Mouse (Mus musculus): Measurements from ENCODE around the gene Akip1. TPM values are rescaled to one million over a fixed set of nuclear protein-coding genes. Genes with fewer than 3 reads are reported as not detected.

The Akip1 gene
- polyA plus RNA-seq, 1 experiment: 21.5 TPM

- H3K9me3 ChIP-seq (replicated peaks; ENCODE audit: control insufficient read depth, insufficient read depth, low read length, poor library complexity, severe bottlenecking): no peaks in the 10 kb centered on the region
- no peak overlapping the region for H3K4me3 ChIP-seq (ENCODE audit: low read depth, low read length)
- no peak for TF ChIP-seq CTCF (IDR thresholded peaks at IDR 0.05; ENCODE audit: low read depth, low read length)
- no peak for TF ChIP-seq POLR2A (IDR thresholded peaks at IDR 0.05; ENCODE audit: insufficient read depth, low read length)
- TF ChIP-seq EP300 (IDR thresholded peaks at IDR 0.05; ENCODE audit: insufficient read depth, low read depth, low read length): no peak
Measured at GRCm38 (mm10) chr7:109702721-109703120, 769 bp upstream of the Akip1 start.

GRCm38 (mm10) chr7:109704016-109704377 is 507 bp downstream of the Akip1 start:
- TF ChIP-seq POLR2A (IDR thresholded peaks at IDR 0.05; ENCODE audit: insufficient read depth, low read length): no peak
- TF ChIP-seq EP300 (IDR thresholded peaks at IDR 0.05; ENCODE audit: insufficient read depth, low read depth, low read length): no peak
- no peak for TF ChIP-seq CTCF (IDR thresholded peaks at IDR 0.05; ENCODE audit: low read depth, low read length)
- Histone ChIP-seq H3K9me3 (replicated peaks; ENCODE audit: control insufficient read depth, insufficient read depth, low read length, poor library complexity, severe bottlenecking) (no peaks in the 10 kb centered on the region), H3K4me3 (ENCODE audit: low read depth, low read length) (peak overlapping the region; percentile 71), H3K36me3 (ENCODE audit: control insufficient read depth, insufficient read depth, low read length, poor library complexity, severe bottlenecking) (peaks cover 15% of the 10 kb centered on the region), H3K4me1 (ENCODE audit: control insufficient read depth, insufficient read depth, low read length) (no peaks in the 10 kb centered on the region), H3K9ac (ENCODE audit: low read depth, poor library complexity, severe bottlenecking) (peak overlapping the region; percentile 82), H3K27ac (ENCODE audit: insufficient read depth, low read length) (no peak overlapping the region; the same call in 1 of the 2 replicates), H3K27me3 (ENCODE audit: control insufficient read depth, insufficient read depth, low read length, poor library complexity, severe bottlenecking) (no peaks in the 10 kb centered on the region)

More at GRCm38 (mm10) chr7:109702721-109703120, 769 bp upstream of the Akip1 start:
- Histone ChIP-seq H3K9ac (ENCODE audit: low read depth, poor library complexity, severe bottlenecking) (no peak overlapping the region), H3K36me3 (ENCODE audit: control insufficient read depth, insufficient read depth, low read length, poor library complexity, severe bottlenecking) (peaks cover 4% of the 10 kb centered on the region; the same call in 1 of the 2 replicates), H3K4me1 (ENCODE audit: control insufficient read depth, insufficient read depth, low read length) (no peaks in the 10 kb centered on the region), H3K27me3 (ENCODE audit: control insufficient read depth, insufficient read depth, low read length, poor library complexity, severe bottlenecking) (no peaks in the 10 kb centered on the region), H3K27ac (ENCODE audit: insufficient read depth, low read length) (no peak overlapping the region)

GRCm38 (mm10) chr7:109704461-109704860 is 971 bp downstream of the Akip1 start:
- no peaks in the 10 kb centered on the region for H3K4me1 ChIP-seq (ENCODE audit: control insufficient read depth, insufficient read depth, low read length)
- no peaks in the 10 kb centered on the region for H3K9me3 ChIP-seq (replicated peaks; ENCODE audit: control insufficient read depth, insufficient read depth, low read length, poor library complexity, severe bottlenecking)
- H3K4me3 ChIP-seq (ENCODE audit: low read depth, low read length): peak overlapping the region; percentile 71
- no peak overlapping the region for H3K27ac ChIP-seq (ENCODE audit: insufficient read depth, low read length)
- H3K27me3 ChIP-seq (ENCODE audit: control insufficient read depth, insufficient read depth, low read length, poor library complexity, severe bottlenecking): no peaks in the 10 kb centered on the region
- H3K9ac ChIP-seq (ENCODE audit: low read depth, poor library complexity, severe bottlenecking): peak overlapping the region; percentile 82
- TF ChIP-seq CTCF (IDR thresholded peaks at IDR 0.05; ENCODE audit: low read depth, low read length): no peak
- no peak for TF ChIP-seq POLR2A (IDR thresholded peaks at IDR 0.05; ENCODE audit: insufficient read depth, low read length)
- TF ChIP-seq EP300 (IDR thresholded peaks at IDR 0.05; ENCODE audit: insufficient read depth, low read depth, low read length): no peak
- H3K36me3 ChIP-seq (ENCODE audit: control insufficient read depth, insufficient read depth, low read length, poor library complexity, severe bottlenecking): peaks cover 17% of the 10 kb centered on the region

- H3K4me1 ChIP-seq (ENCODE audit: control insufficient read depth, insufficient read depth, low read length): no peaks in the 10 kb centered on the region
- H3K27me3 ChIP-seq (ENCODE audit: control insufficient read depth, insufficient read depth, low read length, poor library complexity, severe bottlenecking): no peaks in the 10 kb centered on the region
- peaks cover 27% of the 10 kb centered on the region for H3K36me3 ChIP-seq (ENCODE audit: control insufficient read depth, insufficient read depth, low read length, poor library complexity, severe bottlenecking)
- H3K4me3 ChIP-seq (ENCODE audit: low read depth, low read length): no peak overlapping the region
- no peak overlapping the region for H3K9ac ChIP-seq (ENCODE audit: low read depth, poor library complexity, severe bottlenecking)
- no peak overlapping the region for H3K27ac ChIP-seq (ENCODE audit: insufficient read depth, low read length)
- H3K9me3 ChIP-seq (replicated peaks; ENCODE audit: control insufficient read depth, insufficient read depth, low read length, poor library complexity, severe bottlenecking): no peaks in the 10 kb centered on the region
- TF ChIP-seq CTCF (IDR thresholded peaks at IDR 0.05; ENCODE audit: low read depth, low read length) (no peak), EP300 (IDR thresholded peaks at IDR 0.05; ENCODE audit: insufficient read depth, low read depth, low read length) (no peak), POLR2A (IDR thresholded peaks at IDR 0.05; ENCODE audit: insufficient read depth, low read length) (no peak)
Measured at GRCm38 (mm10) chr7:109707023-109707785, 3.7 kb downstream of the Akip1 start.

- H3K9me3 ChIP-seq (replicated peaks; ENCODE audit: control insufficient read depth, insufficient read depth, low read length, poor library complexity, severe bottlenecking): no peaks in the 10 kb centered on the region
- no peak overlapping the region for H3K4me3 ChIP-seq (ENCODE audit: low read depth, low read length)
- H3K27me3 ChIP-seq (ENCODE audit: control insufficient read depth, insufficient read depth, low read length, poor library complexity, severe bottlenecking): no peaks in the 10 kb centered on the region
- no peak overlapping the region for H3K9ac ChIP-seq (ENCODE audit: low read depth, poor library complexity, severe bottlenecking)
- no peaks in the 10 kb centered on the region for H3K4me1 ChIP-seq (ENCODE audit: control insufficient read depth, insufficient read depth, low read length)
- TF ChIP-seq CTCF (IDR thresholded peaks at IDR 0.05; ENCODE audit: low read depth, low read length) (no peak), POLR2A (IDR thresholded peaks at IDR 0.05; ENCODE audit: insufficient read depth, low read length) (no peak), EP300 (IDR thresholded peaks at IDR 0.05; ENCODE audit: insufficient read depth, low read depth, low read length) (no peak)
- peaks cover 27% of the 10 kb centered on the region for H3K36me3 ChIP-seq (ENCODE audit: control insufficient read depth, insufficient read depth, low read length, poor library complexity, severe bottlenecking)
- no peak overlapping the region for H3K27ac ChIP-seq (ENCODE audit: insufficient read depth, low read length)
Measured at GRCm38 (mm10) chr7:109708961-109709382, 5.5 kb downstream of the Akip1 start.

GRCm38 (mm10) chr7:109710069-109710468 is 6.6 kb downstream of the Akip1 start:
- Histone ChIP-seq H3K27ac (ENCODE audit: insufficient read depth, low read length) (no peak overlapping the region), H3K9me3 (replicated peaks; ENCODE audit: control insufficient read depth, insufficient read depth, low read length, poor library complexity, severe bottlenecking) (no peaks in the 10 kb centered on the region), H3K27me3 (ENCODE audit: control insufficient read depth, insufficient read depth, low read length, poor library complexity, severe bottlenecking) (no peaks in the 10 kb centered on the region), H3K4me3 (ENCODE audit: low read depth, low read length) (no peak overlapping the region), H3K36me3 (ENCODE audit: control insufficient read depth, insufficient read depth, low read length, poor library complexity, severe bottlenecking) (peaks cover 27% of the 10 kb centered on the region), H3K9ac (ENCODE audit: low read depth, poor library complexity, severe bottlenecking) (no peak overlapping the region), H3K4me1 (ENCODE audit: control insufficient read depth, insufficient read depth, low read length) (no peaks in the 10 kb centered on the region)
- no peak for TF ChIP-seq CTCF (IDR thresholded peaks at IDR 0.05; ENCODE audit: low read depth, low read length)
- TF ChIP-seq EP300 (IDR thresholded peaks at IDR 0.05; ENCODE audit: insufficient read depth, low read depth, low read length): no peak
- no peak for TF ChIP-seq POLR2A (IDR thresholded peaks at IDR 0.05; ENCODE audit: insufficient read depth, low read length)
